Mouse (Mus musculus): Measurements from ENCODE around the gene Actn4.
"Not testable (repeated sequence)": the region's sequence is repeated elsewhere in the genome, so short reads cannot be mapped to it uniquely, and the experiment has no call there.

Actn4 gene

DNA sequence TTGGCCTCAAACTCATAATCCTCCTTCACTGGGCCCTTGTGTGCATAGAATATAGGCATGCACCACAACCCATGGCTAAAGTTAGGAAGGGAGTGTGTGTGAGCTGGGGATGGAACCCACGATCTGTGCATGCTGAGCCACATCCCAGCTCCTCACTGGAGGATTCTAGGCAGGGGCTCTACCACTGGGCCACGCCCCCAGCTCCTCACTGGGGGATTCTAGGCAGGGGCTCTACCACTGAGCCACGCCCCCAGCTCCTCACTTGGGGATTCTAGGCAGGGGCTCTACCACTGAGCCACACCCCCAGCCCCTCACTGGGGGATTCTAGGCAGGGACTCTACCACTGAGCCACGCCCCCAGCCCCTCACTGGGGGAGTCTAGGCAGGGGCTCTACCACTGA is 78.4 kb downstream of the Actn4 start:
- DNase-seq (ENCODE audit: low spot score in 2 of 2): not testable (repeated sequence)

GRCm38 (mm10) chr7:28883039-28883438 is 79.1 kb downstream of the Actn4 start:
- no peak for DNase-seq (ENCODE audit: low spot score in 2 of 2)

- no peak for DNase-seq (ENCODE audit: low spot score in 2 of 2)
These were observed 80.9 kb downstream of the Actn4 start, which contains the start of gene Capn12 for GRCm38 (mm10) chr7:28881199-28881598. Gene Capn12, plus strand, starts transcription at chr7:28881422.

- no peak for DNase-seq (ENCODE audit: low spot score in 2 of 2)
These were observed 81.6 kb downstream of the Actn4 start for GRCm38 (mm10) chr7:28880554-28880953.

GRCm38 (mm10) chr7:28879606-28880005 is 82.5 kb downstream of the Actn4 start:
- no peak for DNase-seq (ENCODE audit: low spot score in 2 of 2)

DNA sequence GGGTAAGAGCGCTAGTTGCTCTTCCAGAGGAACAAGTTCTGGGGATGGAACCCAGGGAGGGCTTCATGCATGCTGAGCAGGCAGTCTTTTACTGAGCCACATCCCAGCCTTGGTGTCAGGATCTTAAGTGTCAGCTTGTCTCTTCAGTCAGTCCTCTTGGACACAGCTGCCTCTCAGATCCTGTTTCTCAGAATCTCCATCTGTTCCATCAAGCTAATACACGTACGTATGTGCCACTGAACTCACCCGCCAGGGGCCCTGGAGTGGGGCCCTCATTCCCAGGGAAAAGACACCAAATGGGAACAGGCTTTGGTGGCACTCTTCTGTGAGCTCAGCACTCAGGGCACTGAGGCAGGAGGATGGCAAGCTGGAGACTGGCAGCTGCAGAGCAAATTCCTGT is 84.3 kb downstream of the Actn4 start:
- DNase-seq (ENCODE audit: low spot score in 2 of 2): no peak

- DNase-seq (ENCODE audit: low spot score in 2 of 2): no peak
These were observed 85.0 kb downstream of the Actn4 start for GRCm38 (mm10) chr7:28877155-28877554.

- no peak for DNase-seq (ENCODE audit: low spot score in 2 of 2)
These were observed 86.0 kb downstream of the Actn4 start for GRCm38 (mm10) chr7:28876099-28876498.

DNA sequence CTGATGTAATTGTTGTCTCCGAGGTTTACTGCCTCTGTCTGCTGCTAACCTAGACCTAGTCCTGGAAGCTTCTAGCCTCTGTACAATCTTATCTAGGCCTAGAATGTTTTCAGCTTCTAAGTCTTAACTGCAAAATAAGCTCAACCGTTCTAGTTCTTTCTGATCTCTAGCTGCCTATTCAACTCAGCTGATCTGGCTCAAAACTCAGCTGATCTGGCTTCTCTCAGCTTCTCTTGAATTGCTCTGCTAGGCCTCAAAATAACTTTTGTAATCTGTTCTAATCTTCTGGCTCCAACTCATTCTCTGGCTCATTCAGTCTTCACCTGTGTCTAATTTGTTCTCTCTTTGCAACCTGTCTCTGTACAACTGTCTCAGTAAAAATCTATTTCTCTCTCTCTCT is 87.6 kb downstream of the Actn4 start:
- no peak for DNase-seq (ENCODE audit: low spot score in 2 of 2)

GRCm38 (mm10) chr7:28870901-28871664 is 91.1 kb downstream of the Actn4 start:
- DNase-seq (ENCODE audit: low spot score in 2 of 2): peak in 1 of 2 experiments; percentile 26

GRCm38 (mm10) chr7:28867508-28868340 is 94.4 kb downstream of the Actn4 start:
- DNase-seq (ENCODE audit: low spot score in 2 of 2): peak; percentile 70 to 84

GRCm38 (mm10) chr7:28866769-28867507 is 95.2 kb downstream of the Actn4 start:
- no peak for DNase-seq (ENCODE audit: low spot score in 2 of 2)

GRCm38 (mm10) chr7:28865481-28866300 is 96.4 kb downstream of the Actn4 start:
- DNase-seq (ENCODE audit: low spot score in 2 of 2): peak; percentile 68 to 90

DNA sequence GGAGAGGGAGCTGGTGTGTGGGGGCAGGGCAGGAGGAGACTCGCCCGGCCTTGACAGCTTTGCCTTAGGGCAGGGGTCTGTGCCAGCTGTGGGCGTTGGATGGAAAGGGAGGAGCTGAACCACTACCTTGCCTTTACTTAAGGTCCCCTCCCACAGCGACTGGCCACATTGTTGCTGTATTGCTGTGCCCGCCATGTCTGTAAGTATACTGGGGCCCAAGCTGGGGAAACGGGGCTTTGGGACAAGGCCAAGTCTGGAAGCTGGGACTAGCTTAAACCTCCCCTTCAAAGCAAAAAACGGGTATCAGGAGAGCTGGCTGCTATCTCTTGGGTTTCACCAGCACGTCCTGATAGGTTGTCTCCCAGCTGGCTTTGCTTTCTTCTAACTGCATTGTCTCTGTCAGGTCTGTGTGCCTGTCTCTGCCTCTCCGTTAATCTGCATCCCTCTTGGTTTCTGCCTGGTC is 97.8 kb downstream of the Actn4 start:
- no peak for DNase-seq (ENCODE audit: low spot score in 2 of 2)

DNA sequence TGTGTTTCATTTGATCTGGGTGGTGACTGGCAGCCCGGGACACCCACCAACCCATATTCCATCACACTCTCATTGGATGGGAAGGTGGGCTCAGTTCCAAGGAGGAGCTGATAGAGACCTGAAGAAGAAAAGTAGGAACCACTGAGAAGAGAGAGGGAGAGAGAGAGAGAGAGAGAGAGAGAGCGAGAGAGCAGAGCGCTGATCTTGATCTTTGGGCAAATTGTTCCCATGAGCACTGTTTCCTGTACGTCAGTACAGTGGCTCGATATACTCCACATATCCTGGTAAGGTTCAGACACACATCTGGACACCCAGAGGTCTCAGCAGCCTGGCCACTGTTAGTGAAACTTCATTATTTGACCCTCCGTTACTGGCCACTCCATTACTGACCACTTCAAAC is 98.6 kb downstream of the Actn4 start, which contains the start of gene Lgals7:
Lgals7 (plus strand) TSS at position 314 of the 400 bp plus-strand sequence.
- no peak for DNase-seq (ENCODE audit: low spot score in 2 of 2)

- no peak for DNase-seq (ENCODE audit: low spot score in 2 of 2)
These were observed 99.2 kb downstream of the Actn4 start for GRCm38 (mm10) chr7:28862817-28863499.

GRCm38 (mm10) chr7:28860898-28861297 is 101.2 kb downstream of the Actn4 start:
- DNase-seq (ENCODE audit: low spot score in 2 of 2): peak in 1 of 2 experiments; percentile 38

GRCm38 (mm10) chr7:28859953-28860352 is 102.2 kb downstream of the Actn4 start:
- DNase-seq (ENCODE audit: low spot score in 2 of 2): no peak

GRCm38 (mm10) chr7:28850642-28851041 is 111.5 kb downstream of the Actn4 start:
- no peak for DNase-seq (ENCODE audit: low spot score in 2 of 2)

DNA sequence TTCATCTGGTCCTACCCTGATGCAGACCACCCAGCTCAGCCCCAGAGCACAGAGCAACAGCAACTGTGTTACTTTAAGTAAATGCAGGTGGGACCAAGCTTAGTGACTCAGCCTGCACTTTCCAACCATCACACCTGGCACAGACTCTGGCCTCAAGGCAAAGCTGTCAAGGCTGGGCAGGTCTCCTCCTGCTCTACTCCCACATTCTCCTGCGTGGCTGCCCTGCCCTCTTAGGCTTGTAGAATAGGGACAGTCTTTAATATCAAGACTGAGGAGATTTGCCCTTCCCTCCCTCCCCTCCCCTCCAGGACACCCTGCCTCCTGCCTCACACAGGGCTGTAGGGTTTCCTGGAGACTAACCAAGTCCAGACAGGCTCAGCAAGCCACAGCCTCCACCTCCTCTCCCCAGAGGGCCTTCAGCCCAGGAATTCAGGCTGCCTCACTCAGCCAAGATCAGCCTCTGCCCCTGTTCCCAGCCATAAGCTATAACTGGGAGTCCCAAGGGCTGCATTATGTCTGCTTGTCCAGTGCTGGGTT is 112.4 kb downstream of the Actn4 start:
- DNase-seq (ENCODE audit: low spot score in 2 of 2): no peak

Data from spleen, postnatal 10 days (tissue).